ENCODE assay signal across 25 mouse cellular contexts in genomic region chr8:122393717-122394116, GRCm38 (mm10). TPM values are rescaled to one million over a fixed set of nuclear protein-coding genes. Genes with fewer than 3 reads are reported as not detected.
DNase-seq lines count a peak whose midpoint lies in the region; ATAC-seq and TF ChIP-seq lines count a peak whose summit lies in the region.
"Had no signal": no experiment of that assay in that cellular context is flagged by ENCODE, and none has a peak within 500 bp of the region (broad histone marks: within the 10 kb centered on the region; RNA-seq: fewer than 3 reads in every experiment).

No protein-coding gene starts in this region.

- H3K27me3 ChIP-seq in midbrain, embryonic 11.5 days (ENCODE audit: control insufficient read depth, insufficient read depth, low read length) = no peaks in the 10 kb centered on the region
- H3K27me3 ChIP-seq in midbrain, embryonic 13.5 days = no peaks in the 10 kb centered on the region
- no peaks in the 10 kb centered on the region for H3K27me3 ChIP-seq in intestine, postnatal 0 days (replicated peaks; ENCODE audit: control insufficient read depth, insufficient read depth, low read length)
- H3K27me3 ChIP-seq in stomach, postnatal 0 days (ENCODE audit: control insufficient read depth, insufficient read depth, low read length) = no peaks in the 10 kb centered on the region
- H3K27me3 ChIP-seq: CH12.LX; embryonic facial prominence, embryonic 12.5 days; forebrain, embryonic 13.5 days; forebrain, embryonic 15.5 days; Patski had no signal

- no peak overlapping the region for H3K4me3 ChIP-seq in midbrain, embryonic 11.5 days (ENCODE audit: low read depth, low read length)
- H3K4me3 ChIP-seq in midbrain, embryonic 13.5 days (replicated peaks) = no peak overlapping the region
- H3K4me3 ChIP-seq in intestine, postnatal 0 days (ENCODE audit: low read depth, low read length) = no peak overlapping the region
- H3K4me3 ChIP-seq in stomach, postnatal 0 days (ENCODE audit: low read depth, low read length) = no peak overlapping the region
- H3K4me3 ChIP-seq: embryonic facial prominence, embryonic 10.5 days; embryonic facial prominence, embryonic 12.5 days; forebrain, embryonic 13.5 days; forebrain, embryonic 15.5 days had no signal

- H3K36me3 ChIP-seq in midbrain, embryonic 11.5 days (ENCODE audit: control insufficient read depth, insufficient read depth, low read length) = peaks cover 24% of the 10 kb centered on the region
- H3K36me3 ChIP-seq in midbrain, embryonic 13.5 days = peaks cover 81% of the 10 kb centered on the region
- H3K36me3 ChIP-seq in intestine, postnatal 0 days (ENCODE audit: control insufficient read depth, insufficient read depth) = peaks cover 62% of the 10 kb centered on the region
- peaks cover 10% of the 10 kb centered on the region for H3K36me3 ChIP-seq in stomach, postnatal 0 days (ENCODE audit: control insufficient read depth, insufficient read depth, low read length)

- H3K9ac ChIP-seq in midbrain, embryonic 11.5 days (ENCODE audit: low read length) = no peak overlapping the region
- no peak overlapping the region for H3K9ac ChIP-seq in midbrain, embryonic 13.5 days (replicated peaks)
- H3K9ac ChIP-seq in intestine, postnatal 0 days (ENCODE audit: low read depth, low read length) = no peak overlapping the region
- H3K9ac ChIP-seq in stomach, postnatal 0 days (ENCODE audit: low read length) = no peak overlapping the region
- H3K9ac ChIP-seq: embryonic facial prominence, embryonic 12.5 days; forebrain, embryonic 13.5 days; forebrain, embryonic 15.5 days had no signal

- no peak for TF ChIP-seq CTCF in intestine, postnatal 0 days (IDR thresholded peaks at IDR 0.05; ENCODE audit: low read depth)
- TF ChIP-seq CTCF in stomach, postnatal 0 days (IDR thresholded peaks at IDR 0.05; ENCODE audit: low read depth) = no peak

- H3K27ac ChIP-seq in midbrain, embryonic 11.5 days (ENCODE audit: low read depth, low read length) = no peak overlapping the region
- no peak overlapping the region for H3K27ac ChIP-seq in midbrain, embryonic 13.5 days
- 0 out of 2 replicates have a peak overlapping the region, but pooled peaks have one; percentile 2 for H3K27ac ChIP-seq in intestine, postnatal 0 days (ENCODE audit: low read depth, low read length)
- no peak overlapping the region for H3K27ac ChIP-seq in stomach, postnatal 0 days (replicated peaks)
- H3K27ac ChIP-seq: embryonic facial prominence, embryonic 10.5 days; embryonic facial prominence, embryonic 12.5 days; forebrain, embryonic 13.5 days; forebrain, embryonic 15.5 days had no signal

- ATAC-seq in midbrain, embryonic 11.5 days (ENCODE audit: low FRiP score) = no peak
- no peak for ATAC-seq in midbrain, embryonic 13.5 days
- peak; percentile 83 for ATAC-seq in intestine, postnatal 0 days
- ATAC-seq in stomach, postnatal 0 days (ENCODE audit: low FRiP score, low TSS enrichment) = no peak
- ATAC-seq: activated CD4-positive, CD25-positive, alpha-beta regulatory T cell, adult 4 months; CD4-positive, CD25-positive, alpha-beta regulatory T cell, adult 4 months; forebrain, embryonic 13.5 days; forebrain, embryonic 15.5 days; Patski had no signal

- H3K4me2 ChIP-seq in midbrain, embryonic 11.5 days = no peak overlapping the region
- H3K4me2 ChIP-seq in midbrain, embryonic 13.5 days (replicated peaks) = no peak overlapping the region
- no peak overlapping the region for H3K4me2 ChIP-seq in intestine, postnatal 0 days (replicated peaks; ENCODE audit: low read depth)
- H3K4me2 ChIP-seq in stomach, postnatal 0 days (replicated peaks; ENCODE audit: low read depth) = no peak overlapping the region
- H3K4me2 ChIP-seq: embryonic facial prominence, embryonic 12.5 days; forebrain, embryonic 13.5 days; forebrain, embryonic 15.5 days had no signal

- TF ChIP-seq EP300 in stomach, postnatal 0 days (optimal IDR thresholded peaks at IDR 0.05) = no peak

- no peaks in the 10 kb centered on the region for H3K4me1 ChIP-seq in midbrain, embryonic 11.5 days (ENCODE audit: control insufficient read depth, insufficient read depth, low read length)
- H3K4me1 ChIP-seq in midbrain, embryonic 13.5 days (replicated peaks) = no peaks in the 10 kb centered on the region
- H3K4me1 ChIP-seq in intestine, postnatal 0 days (replicated peaks; ENCODE audit: control insufficient read depth, insufficient read depth, low read length) = no peaks in the 10 kb centered on the region
- H3K4me1 ChIP-seq in stomach, postnatal 0 days (replicated peaks; ENCODE audit: control insufficient read depth, insufficient read depth) = no peaks in the 10 kb centered on the region
- H3K4me1 ChIP-seq: embryonic facial prominence, embryonic 10.5 days; embryonic facial prominence, embryonic 12.5 days; forebrain, embryonic 13.5 days had no signal

- DNase-seq in midbrain, embryonic 11.5 days (ENCODE audit: low spot score, missing footprints) = peak; percentile 53
- DNase-seq in urinary bladder, postnatal 25 days (ENCODE audit: low spot score) = no peak
- DNase-seq in stomach, postnatal 0 days (ENCODE audit: low spot score) = no peak
- DNase-seq: adrenal gland, adult 8-10 months; adrenal gland, postnatal 14 days; adrenal gland, postnatal 36 days; B cell, adult 2 months; cerebellum, adult 11-12 months; cerebellum, adult 2 months; cerebellum, adult 9-10 months; cerebellum, postnatal 10 days; cerebellum, postnatal 25 days had no signal

- H3K9me3 ChIP-seq in midbrain, embryonic 11.5 days (ENCODE audit: control insufficient read depth, low read length) = no peaks in the 10 kb centered on the region
- no peaks in the 10 kb centered on the region for H3K9me3 ChIP-seq in midbrain, embryonic 13.5 days
- no peaks in the 10 kb centered on the region for H3K9me3 ChIP-seq in intestine, postnatal 0 days (ENCODE audit: control insufficient read depth)
- no peaks in the 10 kb centered on the region for H3K9me3 ChIP-seq in stomach, postnatal 0 days (ENCODE audit: control insufficient read depth, low read length)
- H3K9me3 ChIP-seq: embryonic facial prominence, embryonic 10.5 days; embryonic facial prominence, embryonic 12.5 days; forebrain, embryonic 13.5 days; forebrain, embryonic 15.5 days; G1E had no signal

RNA-seq across cellular contexts. Expression of gene Zc3h18, which starts 17.3 kb away (rescaled TPM):
- 42.0 and 43.7 TPM in 2 replicates for polyA plus RNA-seq in midbrain, embryonic 11.5 days (2014; fragmentation: Nextera tagmentation; extraction: Ambion mirVana)
- 40.0 and 44.9 TPM in 2 replicates for polyA plus RNA-seq in midbrain, embryonic 13.5 days (2015; fragmentation: Nextera tagmentation; extraction: Ambion mirVana)
- polyA plus RNA-seq in intestine, postnatal 0 days (2015; fragmentation: Nextera tagmentation; extraction: Ambion mirVana) = 24.0 and 26.1 TPM in 2 replicates
- polyA plus RNA-seq in stomach, postnatal 0 days (2015; fragmentation: Nextera tagmentation; extraction: Ambion mirVana) = 19.4 and 19.8 TPM in 2 replicates

RNA-seq across cellular contexts. Expression of gene Il17c, which starts 28.1 kb away (rescaled TPM):
- not detected in 2 replicates for polyA plus RNA-seq in midbrain, embryonic 11.5 days (2014; fragmentation: Nextera tagmentation; extraction: Ambion mirVana)
- not detected in 2 replicates for polyA plus RNA-seq in midbrain, embryonic 13.5 days (2015; fragmentation: Nextera tagmentation; extraction: Ambion mirVana)
- polyA plus RNA-seq in intestine, postnatal 0 days (2015; fragmentation: Nextera tagmentation; extraction: Ambion mirVana) = not detected in 2 replicates
- 0.15 and 0.32 TPM in 2 replicates for polyA plus RNA-seq in stomach, postnatal 0 days (2015; fragmentation: Nextera tagmentation; extraction: Ambion mirVana)
- polyA plus RNA-seq: activated CD4-positive, CD25-positive, alpha-beta regulatory T cell, adult 4 months; embryonic facial prominence, embryonic 12.5 days; embryonic facial prominence, embryonic 14.5 days; forebrain, embryonic 11.5 days; forebrain, embryonic 13.5 days; forebrain, embryonic 15.5 days; G1E had no signal

RNA-seq across cellular contexts. Expression of gene Trhr2, which starts 33.2 kb away (rescaled TPM):
- not detected in 2 replicates for polyA plus RNA-seq in midbrain, embryonic 11.5 days (2014; fragmentation: Nextera tagmentation; extraction: Ambion mirVana)
- not detected in 2 replicates for polyA plus RNA-seq in midbrain, embryonic 13.5 days (2015; fragmentation: Nextera tagmentation; extraction: Ambion mirVana)
- polyA plus RNA-seq in intestine, postnatal 0 days (2015; fragmentation: Nextera tagmentation; extraction: Ambion mirVana) = not detected in 2 replicates
- not detected in 2 replicates for polyA plus RNA-seq in stomach, postnatal 0 days (2015; fragmentation: Nextera tagmentation; extraction: Ambion mirVana)
- polyA plus RNA-seq: activated CD4-positive, CD25-positive, alpha-beta regulatory T cell, adult 4 months; CD4-positive, CD25-positive, alpha-beta regulatory T cell, adult 4 months; embryonic facial prominence, embryonic 10.5 days; embryonic facial prominence, embryonic 14.5 days; forebrain, embryonic 11.5 days; forebrain, embryonic 13.5 days; forebrain, embryonic 15.5 days; G1E had no signal

RNA-seq across cellular contexts. Expression of gene Cyba, which starts 39.0 kb away (rescaled TPM):
- 54.4 and 61.6 TPM in 2 replicates for polyA plus RNA-seq in midbrain, embryonic 11.5 days (2014; fragmentation: Nextera tagmentation; extraction: Ambion mirVana)
- polyA plus RNA-seq in midbrain, embryonic 13.5 days (2015; fragmentation: Nextera tagmentation; extraction: Ambion mirVana) = 30.7 and 33.8 TPM in 2 replicates
- polyA plus RNA-seq in intestine, postnatal 0 days (2015; fragmentation: Nextera tagmentation; extraction: Ambion mirVana) = 292 and 312 TPM in 2 replicates
- 250 and 267 TPM in 2 replicates for polyA plus RNA-seq in stomach, postnatal 0 days (2015; fragmentation: Nextera tagmentation; extraction: Ambion mirVana)

RNA-seq across cellular contexts. Expression of gene Mvd, which starts 49.5 kb away (rescaled TPM):
- polyA plus RNA-seq in midbrain, embryonic 11.5 days (2014; fragmentation: Nextera tagmentation; extraction: Ambion mirVana) = 44.3 and 48.1 TPM in 2 replicates
- polyA plus RNA-seq in midbrain, embryonic 13.5 days (2015; fragmentation: Nextera tagmentation; extraction: Ambion mirVana) = 45.9 and 47.5 TPM in 2 replicates
- polyA plus RNA-seq in intestine, postnatal 0 days (2015; fragmentation: Nextera tagmentation; extraction: Ambion mirVana) = 18.7 and 19.2 TPM in 2 replicates
- polyA plus RNA-seq in stomach, postnatal 0 days (2015; fragmentation: Nextera tagmentation; extraction: Ambion mirVana) = 34.6 and 35.7 TPM in 2 replicates
